Mouse (Mus musculus): ENCODE results near the gene Cd2bp2. TPM values are rescaled to one million over a fixed set of nuclear protein-coding genes. Genes with fewer than 3 reads are reported as not detected.

The Cd2bp2 gene
- total RNA-seq, 2 experiments from 2014 or later: 36.7 to 41.1 TPM

DNA sequence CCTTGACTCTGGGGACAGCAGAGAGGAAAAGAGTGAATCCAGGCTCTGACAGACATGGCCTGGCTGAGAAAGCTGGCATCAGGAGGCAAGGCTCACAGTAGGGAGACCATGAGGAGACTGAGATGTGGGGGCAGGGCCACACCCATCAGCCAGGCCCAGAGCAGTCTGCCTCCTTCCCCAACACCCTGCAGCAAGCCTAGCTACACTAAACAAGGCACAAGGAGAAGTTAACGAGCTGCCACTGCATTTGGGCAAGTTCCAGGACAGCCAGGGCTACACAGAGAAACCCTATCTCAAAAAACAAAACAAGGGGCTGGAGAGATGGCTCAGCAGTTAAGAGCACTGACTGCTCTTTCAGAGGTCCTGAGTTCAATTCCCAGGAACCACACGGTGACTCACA, 53.6 kb downstream of the Cd2bp2 start:
- DNase-seq: no peak

Other genes with a start within 250 kb of the Cd2bp2 start
- gene Asphd1, start 246.5 kb downstream of the Cd2bp2 start, total RNA-seq (2021): under 1 TPM in 1 of 2 experiments, not detected in 1; 0.35 TPM
- 10 to 100 TPM in 1 of 2 experiments, 1 to 10 TPM in 1; 5.9 to 10.5 TPM for gene Sez6l2, start 245.5 kb downstream of the Cd2bp2 start, total RNA-seq (2021)
- 10 to 100 TPM; 38.3 to 39.9 TPM for gene Cdipt, start 220.1 kb downstream of the Cd2bp2 start, total RNA-seq (2021)
- gene Cdiptos, start 220.0 kb downstream of the Cd2bp2 start, total RNA-seq (2021): under 1 TPM; 0.42 to 0.45 TPM
- gene Mvp, start 181.4 kb downstream of the Cd2bp2 start, total RNA-seq (2021): 10 to 100 TPM; 23.3 to 28.3 TPM
- 1 to 10 TPM in 1 of 2 experiments, not detected in 1; 1.5 TPM for gene Pagr1b, start 179.6 kb downstream of the Cd2bp2 start, total RNA-seq (2021)
- 1 to 10 TPM; 2.5 to 8.2 TPM for gene Pagr1a, start 178.7 kb downstream of the Cd2bp2 start, total RNA-seq (2021)
- gene Gm42742, start 175.0 kb downstream of the Cd2bp2 start, total RNA-seq (2021): 10 to 100 TPM; 17.5 to 23.1 TPM
- gene Prrt2, start 174.8 kb downstream of the Cd2bp2 start, total RNA-seq (2021): 1 to 10 TPM; 1.9 to 4.6 TPM
- 10 to 100 TPM; 75.6 to 92.8 TPM for gene Maz, start 169.0 kb downstream of the Cd2bp2 start, total RNA-seq (2021)
- gene Kif22, start 153.6 kb downstream of the Cd2bp2 start, total RNA-seq (2021): 10 to 100 TPM; 10.8 to 12.5 TPM
- gene Zg16, start 108.7 kb downstream of the Cd2bp2 start, total RNA-seq (2021): not detected
- gene AI467606, start 104.7 kb downstream of the Cd2bp2 start, total RNA-seq (2021): 1 to 10 TPM in 1 of 2 experiments, under 1 TPM in 1; 0.59 to 2.1 TPM
- gene Qprt, start 73.8 kb downstream of the Cd2bp2 start, total RNA-seq (2021): 1 to 10 TPM; 1.9 to 2.3 TPM
- gene Spn, start 58.2 kb downstream of the Cd2bp2 start, total RNA-seq (2021): under 1 TPM; 0.16 to 0.86 TPM
- gene Tbc1d10b, start 12.4 kb upstream of the Cd2bp2 start, total RNA-seq (2021): 10 to 100 TPM; 38.6 to 45.1 TPM
- over 10,000 TPM; 46,059 to 51,168 TPM for gene Mylpf, start 12.8 kb upstream of the Cd2bp2 start, total RNA-seq (2021)
- gene Zfp553, start 37.0 kb upstream of the Cd2bp2 start, total RNA-seq (2021): 1 to 10 TPM; 5.5 to 7.3 TPM
- gene Sept1, start 37.1 kb upstream of the Cd2bp2 start, total RNA-seq (2021): 1 to 10 TPM; 6.9 to 7.5 TPM
- 10 to 100 TPM; 18.6 to 20.9 TPM for gene Zfp771, start 48.2 kb upstream of the Cd2bp2 start, total RNA-seq (2021)
- gene Dctpp1, start 64.7 kb upstream of the Cd2bp2 start, total RNA-seq (2021): 10 to 100 TPM; 33.9 to 38.6 TPM
- gene Sephs2, start 78.0 kb upstream of the Cd2bp2 start, total RNA-seq (2021): 10 to 100 TPM; 19.5 to 20.5 TPM
- 1 to 10 TPM in 1 of 2 experiments, under 1 TPM in 1; 0.75 to 1.5 TPM for gene Itgal, start 100.2 kb upstream of the Cd2bp2 start, total RNA-seq (2021)
- gene Zfp768, start 149.5 kb upstream of the Cd2bp2 start, total RNA-seq (2021): 10 to 100 TPM; 23.0 to 28.7 TPM
- 1 to 10 TPM; 3.6 to 5.1 TPM for gene Zfp747, start 180.0 kb upstream of the Cd2bp2 start, total RNA-seq (2021)
- gene 9130019O22Rik, start 191.1 kb upstream of the Cd2bp2 start, total RNA-seq (2021): 1 to 10 TPM; 1.7 to 2.7 TPM
- gene E430018J23Rik, start 197.6 kb upstream of the Cd2bp2 start, total RNA-seq (2021): 1 to 10 TPM; 2.9 to 3.7 TPM
- 1 to 10 TPM; 2.8 to 4.3 TPM for gene Zfp764, start 210.8 kb upstream of the Cd2bp2 start, total RNA-seq (2021)
- 1 to 10 TPM; 3.2 to 4.5 TPM for gene Zfp688, start 226.0 kb upstream of the Cd2bp2 start, total RNA-seq (2021)

Measured in gastrocnemius, postnatal 10 days (tissue).